Mouse (Mus musculus): ENCODE measurements around the gene Fbxl8. TPM values are rescaled to one million over a fixed set of nuclear protein-coding genes. Genes with fewer than 3 reads are reported as not detected.

The Fbxl8 gene
- total RNA-seq, 2 experiments from 2014 or later, result 0.58 to 0.61 TPM

- no peak for DNase-seq (ENCODE audit: extremely low spot score in 1 of 2, low spot score in 2 of 2)
- intact Hi-C loops (cut with DNase I), result loop anchor here (10.0 kb wide), 1 partner anchor 640 kb away; no protein-coding TSS in a partner anchor
Measured at GRCm38 (mm10) chr8:105295256-105295655, 30.8 kb downstream of the Fbxl8 start.

GRCm38 (mm10) chr8:105295895-105296573, 31.6 kb downstream of the Fbxl8 start, which contains the start of gene Exoc3l:
Exoc3l (minus strand) TSS chr8:105296101.
- intact Hi-C loops (cut with DNase I), result loop anchor here (10.0 kb wide), 1 partner anchor 641 kb away; no protein-coding TSS in a partner anchor
- DNase-seq (ENCODE audit: extremely low spot score in 1 of 2, low spot score in 2 of 2), result no peak

GRCm38 (mm10) chr8:105297511-105298192, 33.2 kb downstream of the Fbxl8 start, which contains the start of gene E2f4:
E2f4 (plus strand) TSS chr8:105297663.
- DNase-seq (ENCODE audit: extremely low spot score in 1 of 2, low spot score in 2 of 2), result peak; percentile 87 to 96
- intact Hi-C loops (cut with DNase I), result loop anchor here (10.0 kb wide), 1 partner anchor 643 kb away; no protein-coding TSS in a partner anchor

GRCm38 (mm10) chr8:105298351-105299252, 34.2 kb downstream of the Fbxl8 start:
- intact Hi-C loops (cut with DNase I), result loop anchor here (10.0 kb wide), 1 partner anchor 644 kb away; no protein-coding TSS in a partner anchor

GRCm38 (mm10) chr8:105299962-105300361, 35.5 kb downstream of the Fbxl8 start:
- DNase-seq (ENCODE audit: extremely low spot score in 1 of 2, low spot score in 2 of 2), result no peak
- intact Hi-C loops (cut with DNase I), result loop anchor here (10.0 kb wide), 1 partner anchor 645 kb away; no protein-coding TSS in a partner anchor

More at GRCm38 (mm10) chr8:105298351-105299252, 34.2 kb downstream of the Fbxl8 start:
- DNase-seq (ENCODE audit: extremely low spot score in 1 of 2, low spot score in 2 of 2), result no peak

GRCm38 (mm10) chr8:105303396-105303795, 38.9 kb downstream of the Fbxl8 start:
- intact Hi-C loops (cut with DNase I), result no loop called here
- DNase-seq (ENCODE audit: extremely low spot score in 1 of 2, low spot score in 2 of 2), result no peak

GRCm38 (mm10) chr8:105303874-105304273, 39.4 kb downstream of the Fbxl8 start:
- DNase-seq (ENCODE audit: extremely low spot score in 1 of 2, low spot score in 2 of 2), result no peak
- intact Hi-C loops (cut with DNase I), result no loop called here

- peak in 1 of 2 experiments; percentile 37 for DNase-seq (ENCODE audit: extremely low spot score in 1 of 2, low spot score in 2 of 2)
- intact Hi-C loops (cut with DNase I), result no loop called here
Measured at GRCm38 (mm10) chr8:105304325-105305210, 40.1 kb downstream of the Fbxl8 start.

- DNase-seq (ENCODE audit: extremely low spot score in 1 of 2, low spot score in 2 of 2), result peak in 1 of 2 experiments; percentile 81
- intact Hi-C loops (cut with DNase I), result no loop called here
Measured at GRCm38 (mm10) chr8:105305211-105306145, 41.0 kb downstream of the Fbxl8 start, which contains the start of gene Elmo3. Elmo3 (plus strand) TSS chr8:105305601.

- intact Hi-C loops (cut with DNase I), result no loop called here
- peak in 1 of 2 experiments; percentile 20 for DNase-seq (ENCODE audit: extremely low spot score in 1 of 2, low spot score in 2 of 2)
Measured at GRCm38 (mm10) chr8:105306146-105306691, 41.8 kb downstream of the Fbxl8 start.

GRCm38 (mm10) chr8:105307670-105308069, 43.2 kb downstream of the Fbxl8 start:
- DNase-seq (ENCODE audit: extremely low spot score in 1 of 2, low spot score in 2 of 2), result no peak
- intact Hi-C loops (cut with DNase I), result no loop called here

- intact Hi-C loops (cut with DNase I), result no loop called here
- DNase-seq (ENCODE audit: extremely low spot score in 1 of 2, low spot score in 2 of 2), result no peak
Measured at GRCm38 (mm10) chr8:105308428-105308827, 44.0 kb downstream of the Fbxl8 start.

GRCm38 (mm10) chr8:105309142-105309847, 44.8 kb downstream of the Fbxl8 start:
- intact Hi-C loops (cut with DNase I), result no loop called here
- no peak for DNase-seq (ENCODE audit: extremely low spot score in 1 of 2, low spot score in 2 of 2)

- intact Hi-C loops (cut with DNase I), result no loop called here
- DNase-seq (ENCODE audit: extremely low spot score in 1 of 2, low spot score in 2 of 2), result no peak
Measured at GRCm38 (mm10) chr8:105310118-105310517, 45.7 kb downstream of the Fbxl8 start.

GRCm38 (mm10) chr8:105311718-105312117, 47.3 kb downstream of the Fbxl8 start:
- DNase-seq (ENCODE audit: extremely low spot score in 1 of 2, low spot score in 2 of 2), result no peak
- intact Hi-C loops (cut with DNase I), result no loop called here

- DNase-seq (ENCODE audit: extremely low spot score in 1 of 2, low spot score in 2 of 2), result no peak
- intact Hi-C loops (cut with DNase I), result no loop called here
Measured at GRCm38 (mm10) chr8:105312891-105313481, 48.5 kb downstream of the Fbxl8 start.
